Mouse (Mus musculus): ENCODE measurements around the gene Olfr1511. TPM values are rescaled to one million over a fixed set of nuclear protein-coding genes. Genes with fewer than 3 reads are reported as not detected.
"Not testable (repeated sequence)": the region's sequence is repeated elsewhere in the genome, so short reads cannot be mapped to it uniquely, and the experiment has no call there.

Gene Olfr1511
- polyA plus RNA-seq (2016; fragmentation: Nextera tagmentation; extraction: Ambion mirVana): not detected in 2 replicates

DNA sequence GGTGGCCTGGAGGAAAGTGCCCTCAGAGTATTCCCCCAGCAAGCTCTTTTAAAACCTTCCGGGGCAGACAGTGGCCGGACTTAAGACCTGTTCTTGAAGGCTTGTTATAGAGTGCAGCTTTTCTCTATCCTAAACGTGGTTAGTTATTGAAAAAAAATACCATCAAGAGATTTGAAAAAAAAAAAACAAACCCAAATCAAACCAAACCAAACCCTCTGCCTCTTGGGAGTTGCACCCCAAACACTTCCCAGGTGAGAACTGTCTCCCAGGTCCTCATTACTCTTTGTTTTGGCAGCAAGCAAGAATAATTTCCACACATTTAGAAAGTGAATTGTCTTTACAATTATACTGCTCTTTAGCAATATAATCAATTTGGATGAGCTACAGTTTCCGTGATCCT is at the start of gene Olfr1511:
Olfr1511 (minus strand) TSS at position 101 of the 400 bp plus-strand sequence.
- H3K9me3 ChIP-seq: no peaks in the 10 kb centered on the region
- H3K27ac ChIP-seq: no peak within 1 kb of the TSS
- no peaks in the 10 kb centered on the region for H3K27me3 ChIP-seq

GRCm38 (mm10) chr14:52442690-52443089 is 45.5 kb upstream of the Olfr1511 start, which contains the start of gene Olfr1509:
Gene Olfr1509, plus strand, starts transcription at chr14:52442990.
- no peaks in the 10 kb centered on the region for H3K9me3 ChIP-seq
- no peak within 1 kb of the TSS for H3K4me3 ChIP-seq (replicated peaks)
- no peak for ATAC-seq (ENCODE audit: insufficient number of reproducible peaks, insufficient read depth, low FRiP score, low TSS enrichment, low read depth)
- H3K27me3 ChIP-seq: no peaks in the 10 kb centered on the region
- no peak within 1 kb of the TSS for H3K9ac ChIP-seq (replicated peaks)
- H3K4me2 ChIP-seq: no peak within 1 kb of the TSS
- no peak within 1 kb of the TSS for H3K27ac ChIP-seq
- no peaks in the 10 kb centered on the region for H3K36me3 ChIP-seq
- H3K4me1 ChIP-seq (replicated peaks): no peaks in the 10 kb centered on the region

More for the DNA sequence above, at the start of gene Olfr1511:
- no peak within 1 kb of the TSS for H3K4me2 ChIP-seq
- no peaks in the 10 kb centered on the region for H3K36me3 ChIP-seq
- WGBS: 75% methylated on average over 4 of the region's 4 CpGs
- no peak within 1 kb of the TSS for H3K4me3 ChIP-seq (replicated peaks)
- H3K4me1 ChIP-seq (replicated peaks): no peaks in the 10 kb centered on the region
- ATAC-seq (ENCODE audit: insufficient number of reproducible peaks, insufficient read depth, low FRiP score, low TSS enrichment, low read depth): no peak
- H3K9ac ChIP-seq (replicated peaks): no peak within 1 kb of the TSS

- H3K9me3 ChIP-seq: no peaks in the 10 kb centered on the region
- no peaks in the 10 kb centered on the region for H3K4me1 ChIP-seq (replicated peaks)
- H3K27ac ChIP-seq: no peak overlapping the region
- H3K36me3 ChIP-seq: no peaks in the 10 kb centered on the region
- H3K4me2 ChIP-seq: no peak overlapping the region
- 92% methylated on average over 1 of the region's 1 CpGs for WGBS
- no peak overlapping the region for H3K9ac ChIP-seq (replicated peaks)
- no peaks in the 10 kb centered on the region for H3K27me3 ChIP-seq
- no peak overlapping the region for H3K4me3 ChIP-seq (replicated peaks)
- ATAC-seq (ENCODE audit: insufficient number of reproducible peaks, insufficient read depth, low FRiP score, low TSS enrichment, low read depth): no peak
These were observed 30.5 kb upstream of the Olfr1511 start for GRCm38 (mm10) chr14:52427686-52428085.

DNA sequence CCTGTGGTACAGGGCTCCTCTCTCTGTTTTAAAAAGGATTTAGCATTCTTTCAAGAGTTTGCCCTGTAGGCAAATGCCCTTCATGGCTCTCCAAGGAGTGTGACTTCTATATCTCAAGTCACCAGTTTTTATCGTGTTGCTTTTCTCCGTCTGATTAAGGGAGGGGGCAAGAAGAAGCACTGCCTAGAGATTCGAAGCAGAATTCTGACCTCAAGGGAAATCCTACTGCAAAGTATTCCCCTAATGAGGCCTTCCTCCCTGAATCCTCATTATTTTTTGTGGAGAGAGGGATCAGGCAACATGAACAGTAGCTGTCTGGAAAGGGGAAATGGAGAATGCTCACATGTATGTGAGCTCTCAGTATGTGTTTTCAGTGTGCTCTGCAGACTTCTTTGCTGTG is 17.1 kb upstream of the Olfr1511 start, which contains the start of gene Olfr1510:
Olfr1510 (minus strand) TSS at position 101 of the 400 bp plus-strand sequence.
- Histone ChIP-seq H3K4me2 (no peak within 1 kb of the TSS), H3K9ac (replicated peaks) (no peak within 1 kb of the TSS), H3K9me3 (no peaks in the 10 kb centered on the region), H3K4me3 (replicated peaks) (no peak within 1 kb of the TSS), H3K4me1 (replicated peaks) (no peaks in the 10 kb centered on the region), H3K36me3 (no peaks in the 10 kb centered on the region), H3K27me3 (no peaks in the 10 kb centered on the region), H3K27ac (no peak within 1 kb of the TSS)
- 87% methylated on average over 3 of the region's 3 CpGs for WGBS
- ATAC-seq (ENCODE audit: insufficient number of reproducible peaks, insufficient read depth, low FRiP score, low TSS enrichment, low read depth): no peak

DNA sequence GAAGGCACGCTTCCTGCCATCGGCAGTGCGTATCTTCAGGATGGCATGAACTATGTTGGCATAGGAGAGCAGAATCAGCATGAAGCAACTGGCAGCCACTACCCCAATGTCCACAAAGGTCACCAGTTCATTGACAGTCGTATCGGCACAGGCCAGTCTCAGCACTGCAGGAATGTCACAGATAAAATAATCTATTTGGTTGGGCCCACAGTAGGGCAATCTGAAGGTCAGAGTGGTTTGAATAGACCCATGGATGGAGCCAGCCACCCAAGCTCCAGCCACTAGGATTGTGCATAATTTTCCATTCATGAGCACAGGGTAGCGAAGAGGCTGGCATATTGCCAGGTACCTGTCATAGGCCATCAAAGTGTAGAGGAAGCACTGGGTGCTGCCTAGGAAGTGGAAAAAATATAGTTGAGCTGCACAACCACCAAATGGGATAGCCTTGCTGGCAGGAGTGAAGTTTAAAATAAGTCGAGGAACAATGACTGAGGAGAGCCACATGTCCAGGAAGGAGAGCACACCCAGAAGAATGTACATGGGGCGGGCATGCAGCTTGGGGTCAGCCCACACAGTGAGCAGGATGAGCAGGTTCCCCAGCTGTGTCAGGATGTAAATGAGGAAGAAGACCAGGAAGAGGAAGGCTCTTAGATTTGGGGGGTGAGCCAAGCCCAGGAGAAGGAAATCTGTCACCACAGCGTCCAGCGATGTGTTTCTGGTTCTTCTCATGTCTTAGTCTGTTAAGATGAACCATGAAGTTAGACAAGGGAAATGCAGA is 13.2 kb upstream of the Olfr1511 start:
- not testable (repeated sequence) for H3K36me3 ChIP-seq; H3K27me3 ChIP-seq; H3K4me3 ChIP-seq (replicated peaks); H3K4me2 ChIP-seq; ATAC-seq (ENCODE audit: insufficient number of reproducible peaks, insufficient read depth, low FRiP score, low TSS enrichment, low read depth); H3K9me3 ChIP-seq; H3K9ac ChIP-seq (replicated peaks); H3K27ac ChIP-seq; H3K4me1 ChIP-seq (replicated peaks)
- 92% methylated on average over 8 of the region's 10 CpGs for WGBS

DNA sequence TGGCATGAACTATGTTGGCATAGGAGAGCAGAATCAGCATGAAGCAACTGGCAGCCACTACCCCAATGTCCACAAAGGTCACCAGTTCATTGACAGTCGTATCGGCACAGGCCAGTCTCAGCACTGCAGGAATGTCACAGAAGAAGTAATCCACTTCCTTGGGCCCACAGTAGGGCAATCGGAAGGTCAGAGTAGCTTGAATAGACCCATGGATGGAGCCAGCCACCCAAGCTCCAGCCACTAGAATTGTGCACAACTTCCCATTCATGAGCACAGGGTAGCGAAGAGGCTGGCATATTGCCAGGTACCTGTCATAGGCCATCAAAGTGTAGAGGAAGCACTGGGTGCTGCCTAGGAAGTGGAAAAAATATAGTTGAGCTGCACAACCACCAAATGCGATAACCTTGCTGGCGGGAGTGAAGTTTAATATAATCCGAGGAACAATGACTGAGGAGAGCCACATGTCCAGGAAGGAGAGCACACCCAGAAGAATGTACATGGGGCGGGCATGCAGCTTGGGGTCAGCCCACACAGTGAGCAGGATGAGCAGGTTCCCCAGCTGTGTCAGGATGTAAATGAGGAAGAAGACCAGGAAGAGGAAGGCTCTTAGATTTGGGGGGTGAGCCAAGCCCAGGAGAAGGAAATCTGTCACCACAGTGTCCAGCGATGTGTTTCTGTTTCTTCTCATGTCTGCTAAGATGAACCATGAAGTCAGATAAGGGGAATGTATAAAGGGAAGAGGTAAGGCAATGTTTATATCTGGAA is 6.9 kb downstream of the Olfr1511 start:
- not testable (repeated sequence) for ATAC-seq (ENCODE audit: insufficient number of reproducible peaks, insufficient read depth, low FRiP score, low TSS enrichment, low read depth); H3K4me3 ChIP-seq (replicated peaks); H3K9ac ChIP-seq (replicated peaks); H3K27me3 ChIP-seq; H3K36me3 ChIP-seq; H3K27ac ChIP-seq; H3K9me3 ChIP-seq; H3K4me1 ChIP-seq (replicated peaks); H3K4me2 ChIP-seq
- 93% methylated on average over 9 of the region's 9 CpGs for WGBS

DNA sequence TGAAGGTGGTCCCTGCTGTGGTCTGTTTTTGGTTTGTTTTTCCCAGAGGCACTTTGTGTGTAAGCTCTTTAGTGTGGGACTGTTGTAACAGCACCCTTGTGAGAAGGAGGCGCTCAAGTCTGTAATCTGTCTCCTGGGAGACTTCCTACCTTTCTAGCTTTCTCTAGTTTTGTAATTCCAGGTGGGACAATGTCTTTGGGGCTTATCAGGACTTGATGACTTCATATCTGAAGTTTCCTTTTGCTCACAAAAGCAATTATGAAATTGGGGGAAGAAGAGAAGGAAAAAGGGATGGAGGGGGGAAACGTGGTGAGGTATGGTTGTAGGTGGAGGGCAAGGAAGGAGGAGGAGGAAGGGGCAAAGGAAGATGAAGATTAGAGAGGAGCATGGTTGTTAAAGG is 18.1 kb downstream of the Olfr1511 start, which contains the start of gene Olfr1512:
Olfr1512 (minus strand) TSS at position 101 of the 400 bp plus-strand sequence.
- no peak within 1 kb of the TSS for H3K27ac ChIP-seq
- no peak for ATAC-seq (ENCODE audit: insufficient number of reproducible peaks, insufficient read depth, low FRiP score, low TSS enrichment, low read depth)
- WGBS: 79% methylated on average over 2 of the region's 2 CpGs

GRCm38 (mm10) chr14:52368741-52369140 is 28.4 kb downstream of the Olfr1511 start:
- Histone ChIP-seq H3K36me3 (no peaks in the 10 kb centered on the region), H3K4me2 (no peak overlapping the region), H3K4me1 (replicated peaks) (no peaks in the 10 kb centered on the region), H3K9ac (replicated peaks) (no peak overlapping the region), H3K9me3 (no peaks in the 10 kb centered on the region), H3K4me3 (replicated peaks) (no peak overlapping the region), H3K27me3 (no peaks in the 10 kb centered on the region), H3K27ac (no peak overlapping the region)
- WGBS: 94% methylated on average over 3 of the region's 3 CpGs
- no peak for ATAC-seq (ENCODE audit: insufficient number of reproducible peaks, insufficient read depth, low FRiP score, low TSS enrichment, low read depth)

More for the DNA sequence above, 18.1 kb downstream of the Olfr1511 start, which contains the start of gene Olfr1512:
- Histone ChIP-seq H3K4me2 (no peak within 1 kb of the TSS), H3K4me3 (replicated peaks) (no peak within 1 kb of the TSS), H3K27me3 (no peaks in the 10 kb centered on the region), H3K36me3 (no peaks in the 10 kb centered on the region), H3K9me3 (no peaks in the 10 kb centered on the region), H3K4me1 (replicated peaks) (no peaks in the 10 kb centered on the region), H3K9ac (replicated peaks) (no peak within 1 kb of the TSS)

DNA sequence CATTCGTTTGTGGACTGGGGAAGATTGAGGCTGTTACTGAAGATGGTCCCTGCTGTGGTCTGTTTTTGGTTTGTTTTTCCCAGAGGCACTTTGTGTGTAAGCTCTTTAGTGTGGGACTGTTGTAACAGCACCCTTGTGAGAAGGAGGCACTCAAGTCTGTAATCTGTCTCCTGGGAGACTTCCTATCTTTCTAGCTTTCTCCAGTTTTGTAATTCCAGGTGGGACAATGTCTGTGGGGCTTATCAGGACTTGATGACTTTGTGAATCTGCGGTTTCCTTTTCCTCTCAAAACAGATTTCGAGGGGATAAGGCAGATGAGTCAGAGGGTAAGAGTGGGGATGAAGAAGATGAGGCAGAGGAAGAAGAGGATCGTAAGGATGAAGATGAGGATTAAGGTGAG is 40.9 kb downstream of the Olfr1511 start, which contains the start of gene Olfr1513:
Olfr1513 (minus strand) TSS at position 101 of the 400 bp plus-strand sequence.
- Histone ChIP-seq H3K4me1 (replicated peaks) (no peaks in the 10 kb centered on the region), H3K27ac (no peak within 1 kb of the TSS), H3K36me3 (no peaks in the 10 kb centered on the region), H3K4me3 (replicated peaks) (no peak within 1 kb of the TSS), H3K4me2 (no peak within 1 kb of the TSS), H3K9me3 (no peaks in the 10 kb centered on the region), H3K9ac (replicated peaks) (no peak within 1 kb of the TSS), H3K27me3 (no peaks in the 10 kb centered on the region)
- WGBS: 71% methylated on average over 4 of the region's 4 CpGs
- no peak for ATAC-seq (ENCODE audit: insufficient number of reproducible peaks, insufficient read depth, low FRiP score, low TSS enrichment, low read depth)
